Mouse (Mus musculus) kidney, embryonic 15.5 days (tissue): Measurements from ENCODE around the gene Capn1. TPM values are rescaled to one million over a fixed set of nuclear protein-coding genes. Genes with fewer than 3 reads are reported as not detected.

ENCODE experiments used
- ATAC-seq: fragments of 200-750 bp; cut with Nextera tagmentation; replicated peaks from 2 replicates; pipeline ENCODE4 v1.8.0; 2017; ENCODE audit warnings: moderate TSS enrichment; ENCODE audit not compliant: low FRiP score
- H3K27ac ChIP-seq: fragments of 300-500 bp; sonication (generic); 2 replicates; pipeline ENCODE4 v1.5.1; 2015; ENCODE audit warnings: mild to moderate bottlenecking, inconsistent platforms
- H3K27me3 ChIP-seq: fragments of 300-500 bp; sonication (generic); 2 replicates; pipeline ENCODE4 v1.6.1; 2015; ENCODE audit warnings: inconsistent platforms
- H3K36me3 ChIP-seq: fragments of 300-500 bp; sonication (generic); 2 replicates; pipeline ENCODE4 v1.6.1; 2015; ENCODE audit warnings: inconsistent platforms
- H3K4me1 ChIP-seq: fragments of 300-500 bp; sonication (generic); 2 replicates; pipeline ENCODE4 v1.6.1; 2015; ENCODE audit warnings: inconsistent platforms
- H3K4me2 ChIP-seq: fragments of 300-500 bp; sonication (generic); 2 replicates; pipeline ENCODE4 v1.6.1; 2015; ENCODE audit warnings: moderate library complexity, mild to moderate bottlenecking, inconsistent platforms
- H3K4me3 ChIP-seq: fragments of 300-500 bp; sonication (generic); replicated peaks from 2 replicates; pipeline ENCODE4 v1.5.1; 2015; ENCODE audit warnings: mild to moderate bottlenecking, inconsistent platforms
- H3K9ac ChIP-seq: fragments of 300-500 bp; sonication (generic); 2 replicates; pipeline ENCODE4 v1.6.1; 2015; ENCODE audit warnings: mild to moderate bottlenecking, inconsistent platforms
- H3K9me3 ChIP-seq: fragments of 300-500 bp; sonication (generic); replicated peaks from 2 replicates; pipeline ENCODE4 v1.6.1; 2016; ENCODE audit warnings: inconsistent platforms
- WGBS: fragments of 180-500 bp; shearing (Covaris S2); methylation state at CpG from one replicate; pipeline ENCODE4 v1.1.7; 2015; ENCODE audit warnings: mixed read lengths; 5-methylcytosine and 5-hydroxymethylcytosine counted together
- polyA plus RNA-seq: library from polyadenylated mRNA; unstranded; fragments of >200 nt; fragmentation: Nextera tagmentation; extraction: Ambion mirVana; gene quantifications from 2 replicates; pipeline ENCODE4 v1.2.1, GENCODE M21; 2015

Capn1 gene
- polyA plus RNA-seq, 1 experiment from 2014 or later, result 11.1 TPM

DNA sequence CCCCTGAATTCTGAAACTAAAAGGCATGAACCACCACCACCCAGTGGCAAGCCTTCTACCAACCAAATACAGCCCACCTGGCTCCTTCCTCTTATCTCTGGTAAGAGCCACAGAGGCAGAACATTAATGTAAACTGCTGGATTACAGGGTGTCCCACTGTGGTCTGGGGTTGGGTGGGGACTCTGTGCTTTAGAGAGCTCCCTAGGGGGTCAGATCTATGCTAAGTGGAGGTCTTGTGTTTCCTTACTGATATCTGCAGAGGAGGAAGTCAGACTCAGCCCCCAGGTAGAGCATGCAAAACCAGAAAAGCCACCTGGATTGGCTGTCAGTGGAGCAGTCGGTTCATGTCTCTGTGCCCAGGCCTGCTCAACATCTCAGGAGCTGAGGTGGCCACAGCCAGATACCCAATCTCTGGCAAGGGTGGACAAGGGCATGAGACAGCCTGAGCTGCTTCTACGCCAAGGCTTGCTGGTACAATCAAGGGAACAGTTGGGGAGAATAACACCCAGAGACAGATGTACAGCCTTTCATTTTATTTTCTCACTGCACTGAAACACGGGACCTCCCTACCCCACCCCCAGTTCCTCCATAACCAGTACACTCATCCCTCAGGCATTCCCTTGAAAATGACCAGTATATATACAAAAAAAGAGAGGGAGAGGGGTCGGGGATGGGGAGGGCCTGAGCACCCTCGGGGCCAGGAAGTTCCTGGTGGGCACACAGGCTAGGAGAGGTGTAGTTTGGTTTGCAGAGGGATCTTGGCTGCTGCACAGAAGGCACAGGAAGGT lies 27.5 kb downstream of the Capn1 start:
- H3K9me3 ChIP-seq, result no peaks in the 10 kb centered on the region
- no peak overlapping the region for H3K4me3 ChIP-seq
- H3K27ac ChIP-seq, result peak overlapping the region; percentile 75
- 66% methylated on average over 5 of the region's 5 CpGs for WGBS
- no peak for ATAC-seq
- H3K36me3 ChIP-seq, result no peaks in the 10 kb centered on the region
- H3K27me3 ChIP-seq, result no peaks in the 10 kb centered on the region
- H3K4me1 ChIP-seq, result peaks cover 19% of the 10 kb centered on the region
- no peak overlapping the region for H3K4me2 ChIP-seq
- H3K9ac ChIP-seq, result no peak overlapping the region

DNA sequence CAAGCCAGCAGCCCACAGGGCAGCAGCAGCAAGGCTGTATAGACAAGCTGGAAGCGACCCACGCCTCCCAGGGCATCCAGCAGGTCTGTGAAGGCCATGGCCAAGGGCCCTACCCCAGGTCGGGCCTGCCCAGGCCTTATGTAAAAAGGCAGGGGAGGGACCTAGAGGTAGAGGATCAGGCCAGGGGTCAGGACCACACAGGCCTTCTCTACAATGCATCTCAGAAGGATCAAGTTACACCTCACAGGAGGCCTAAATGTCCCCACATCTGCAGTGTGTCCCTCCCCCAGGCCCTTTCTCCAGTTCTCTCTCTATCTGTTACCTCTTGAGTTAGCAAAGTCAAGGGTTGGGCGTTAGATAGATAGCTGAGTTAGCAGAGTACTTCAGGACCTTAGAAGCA lies 29.7 kb downstream of the Capn1 start, which contains the start of gene Slc22a20:
Slc22a20 (minus strand) TSS at position 101 of the 400 bp plus-strand sequence.
- no peak within 1 kb of the TSS for H3K9ac ChIP-seq
- no peak within 1 kb of the TSS for H3K4me3 ChIP-seq
- no peaks in the 10 kb centered on the region for H3K36me3 ChIP-seq
- 33% methylated on average over 4 of the region's 4 CpGs for WGBS
- no peaks in the 10 kb centered on the region for H3K9me3 ChIP-seq
- ATAC-seq, result no peak
- peaks cover 19% of the 10 kb centered on the region for H3K4me1 ChIP-seq
- no peak within 1 kb of the TSS for H3K27ac ChIP-seq
- no peaks in the 10 kb centered on the region for H3K27me3 ChIP-seq
- no peak within 1 kb of the TSS for H3K4me2 ChIP-seq

DNA sequence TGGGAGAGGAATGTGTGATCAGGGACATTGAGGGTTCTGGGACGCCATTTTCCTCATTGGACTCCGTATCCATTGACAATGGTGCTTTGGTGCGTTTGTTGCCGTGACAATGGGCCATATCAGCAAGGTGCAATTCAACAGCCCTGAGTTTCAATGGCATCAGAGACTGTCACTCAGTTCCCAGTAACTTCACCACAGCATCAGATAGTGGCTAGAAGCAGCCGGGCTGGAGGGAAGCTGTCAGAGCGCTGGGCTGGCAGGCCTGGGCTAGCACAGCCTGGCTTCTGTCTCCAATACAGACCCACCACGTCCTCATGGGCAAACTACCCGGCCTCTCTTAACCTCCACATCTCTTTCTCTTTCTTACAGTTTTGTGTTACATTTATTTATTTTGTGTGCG lies 35.2 kb downstream of the Capn1 start:
- no peak overlapping the region for H3K4me2 ChIP-seq
- H3K36me3 ChIP-seq, result no peaks in the 10 kb centered on the region
- H3K27ac ChIP-seq, result no peak overlapping the region
- WGBS, result 86% methylated on average over 9 of the region's 9 CpGs
- H3K9ac ChIP-seq, result no peak overlapping the region
- no peak for ATAC-seq
- H3K9me3 ChIP-seq, result no peaks in the 10 kb centered on the region
- H3K4me3 ChIP-seq, result no peak overlapping the region
- H3K27me3 ChIP-seq, result no peaks in the 10 kb centered on the region
- H3K4me1 ChIP-seq, result no peaks in the 10 kb centered on the region

DNA sequence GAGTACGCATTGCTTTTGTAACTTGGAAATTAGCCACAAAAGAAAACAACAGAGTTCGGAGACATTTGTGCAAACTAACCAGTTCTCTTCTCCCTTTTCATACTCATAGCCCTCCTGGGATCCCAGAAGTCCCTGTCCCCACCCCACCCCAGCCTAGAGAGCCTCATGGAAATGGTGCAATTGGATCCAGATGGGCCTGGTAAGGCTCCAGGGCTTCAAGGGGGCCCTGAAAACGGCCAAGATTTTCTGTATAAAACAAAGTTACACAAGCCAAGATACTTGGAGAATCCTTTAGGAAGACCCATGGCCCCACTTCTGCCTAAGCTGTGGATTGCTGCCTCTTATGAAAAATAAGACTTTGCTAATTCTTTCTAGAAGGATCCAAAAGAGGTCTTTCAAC lies 38.0 kb downstream of the Capn1 start:
- no peak for ATAC-seq
- H3K9ac ChIP-seq, result no peak overlapping the region
- H3K4me3 ChIP-seq, result no peak overlapping the region
- no peak overlapping the region for H3K27ac ChIP-seq
- no peaks in the 10 kb centered on the region for H3K9me3 ChIP-seq
- WGBS, result 81% methylated on average over 3 of the region's 3 CpGs
- no peaks in the 10 kb centered on the region for H3K4me1 ChIP-seq
- H3K36me3 ChIP-seq, result no peaks in the 10 kb centered on the region
- no peak overlapping the region for H3K4me2 ChIP-seq
- H3K27me3 ChIP-seq, result no peaks in the 10 kb centered on the region

DNA sequence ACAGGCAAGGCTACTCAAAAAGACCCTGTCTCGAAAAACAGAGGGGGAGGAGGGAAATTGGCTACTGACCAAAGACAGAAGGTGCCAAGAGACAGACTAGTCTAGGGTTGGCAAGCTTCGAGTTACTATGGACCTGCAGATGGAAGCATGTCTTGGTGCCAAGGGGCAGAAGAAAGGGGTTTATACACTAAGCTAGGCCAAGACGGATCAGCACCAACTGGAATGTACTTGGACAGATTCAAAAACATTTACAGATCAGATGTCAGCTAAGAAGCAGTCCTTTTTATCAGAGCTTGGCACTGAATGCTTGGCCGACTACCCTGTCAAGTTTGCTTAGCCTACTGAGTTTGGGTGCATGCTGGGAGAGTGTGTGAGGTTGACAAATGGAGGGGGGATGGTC lies 40.0 kb downstream of the Capn1 start:
- no peak overlapping the region for H3K27ac ChIP-seq
- H3K27me3 ChIP-seq, result no peaks in the 10 kb centered on the region
- H3K9ac ChIP-seq, result no peak overlapping the region
- ATAC-seq, result no peak
- WGBS, result 79% methylated on average over 4 of the region's 4 CpGs
- no peaks in the 10 kb centered on the region for H3K4me1 ChIP-seq
- H3K9me3 ChIP-seq, result no peaks in the 10 kb centered on the region
- no peak overlapping the region for H3K4me2 ChIP-seq
- H3K36me3 ChIP-seq, result no peaks in the 10 kb centered on the region
- H3K4me3 ChIP-seq, result no peak overlapping the region

DNA sequence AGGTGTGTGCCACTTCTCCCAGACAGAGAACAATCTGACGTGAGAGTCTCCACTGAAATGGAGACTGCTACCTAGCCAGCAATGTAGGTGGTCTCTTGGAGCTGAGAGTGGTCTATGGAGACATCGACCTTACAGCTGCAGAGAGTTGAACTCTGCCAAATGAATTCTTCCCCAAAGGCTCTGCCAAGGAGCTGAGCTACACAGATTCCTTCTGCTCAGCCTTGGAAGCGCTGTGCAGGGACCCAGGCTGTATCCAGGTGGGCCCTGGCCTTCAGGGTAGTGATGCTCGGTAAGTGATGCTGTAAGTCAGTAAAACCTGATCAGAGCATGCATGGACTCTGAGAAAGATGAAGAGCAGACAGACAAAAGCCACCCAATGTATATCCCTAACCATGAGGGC lies 40.6 kb downstream of the Capn1 start:
- Histone ChIP-seq H3K36me3 (no peaks in the 10 kb centered on the region), H3K4me2 (no peak overlapping the region), H3K9ac (no peak overlapping the region), H3K9me3 (no peaks in the 10 kb centered on the region), H3K27me3 (no peaks in the 10 kb centered on the region), H3K27ac (no peak overlapping the region), H3K4me1 (no peaks in the 10 kb centered on the region), H3K4me3 (no peak overlapping the region)
- WGBS, result 72% methylated on average over 4 of the region's 4 CpGs
- ATAC-seq, result no peak

DNA sequence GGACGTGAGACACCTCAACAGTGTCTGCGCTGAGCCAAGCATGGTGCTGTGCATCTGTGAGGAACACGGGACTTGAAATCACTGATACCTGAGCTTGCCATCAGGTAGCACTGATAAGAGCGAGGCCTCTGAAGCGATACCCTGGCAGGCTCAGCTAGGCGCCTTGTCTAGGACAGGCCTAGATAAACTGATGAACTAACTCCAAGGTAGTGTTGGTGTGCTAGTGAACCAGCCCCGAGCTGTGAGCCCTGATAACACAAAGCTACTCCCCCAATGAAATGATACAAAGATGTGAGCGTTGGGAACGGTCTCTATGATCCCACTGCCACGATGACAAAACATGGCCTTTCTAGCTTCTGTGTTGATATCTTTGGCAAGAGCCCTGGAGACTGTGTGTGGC lies 48.0 kb downstream of the Capn1 start:
- WGBS, result 87% methylated on average over 10 of the region's 10 CpGs
- Histone ChIP-seq H3K36me3 (no peaks in the 10 kb centered on the region), H3K9me3 (no peaks in the 10 kb centered on the region), H3K4me1 (peaks cover 18% of the 10 kb centered on the region), H3K4me3 (no peak overlapping the region), H3K4me2 (no peak overlapping the region), H3K27me3 (no peaks in the 10 kb centered on the region), H3K9ac (no peak overlapping the region), H3K27ac (no peak overlapping the region)
- no peak for ATAC-seq

DNA sequence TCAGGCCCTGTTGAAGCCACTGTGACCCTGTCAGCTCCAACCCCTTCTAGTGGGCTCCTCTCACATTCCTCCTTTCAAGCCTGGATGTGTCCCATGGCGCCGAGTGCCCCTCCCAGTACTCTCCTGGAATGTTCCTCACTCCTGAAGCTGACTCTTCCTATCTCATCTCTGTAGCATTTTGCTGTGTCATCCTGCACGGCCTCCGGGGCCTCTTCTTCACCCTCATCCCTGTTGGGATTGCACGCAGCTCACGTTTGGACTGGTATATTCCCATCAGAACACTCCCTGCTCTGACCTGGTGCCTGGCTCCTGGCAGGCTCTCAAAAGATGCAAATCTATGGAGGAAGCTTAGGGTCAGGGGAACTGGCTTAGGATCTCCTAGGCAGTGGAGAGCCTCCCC lies 48.9 kb downstream of the Capn1 start:
- H3K4me3 ChIP-seq, result no peak overlapping the region
- no peaks in the 10 kb centered on the region for H3K9me3 ChIP-seq
- H3K4me1 ChIP-seq, result peaks cover 25% of the 10 kb centered on the region
- no peak for ATAC-seq
- no peak overlapping the region for H3K27ac ChIP-seq
- WGBS, result 76% methylated on average over 6 of the region's 6 CpGs
- no peak overlapping the region for H3K9ac ChIP-seq
- H3K36me3 ChIP-seq, result no peaks in the 10 kb centered on the region
- H3K27me3 ChIP-seq, result no peaks in the 10 kb centered on the region
- no peak overlapping the region for H3K4me2 ChIP-seq

DNA sequence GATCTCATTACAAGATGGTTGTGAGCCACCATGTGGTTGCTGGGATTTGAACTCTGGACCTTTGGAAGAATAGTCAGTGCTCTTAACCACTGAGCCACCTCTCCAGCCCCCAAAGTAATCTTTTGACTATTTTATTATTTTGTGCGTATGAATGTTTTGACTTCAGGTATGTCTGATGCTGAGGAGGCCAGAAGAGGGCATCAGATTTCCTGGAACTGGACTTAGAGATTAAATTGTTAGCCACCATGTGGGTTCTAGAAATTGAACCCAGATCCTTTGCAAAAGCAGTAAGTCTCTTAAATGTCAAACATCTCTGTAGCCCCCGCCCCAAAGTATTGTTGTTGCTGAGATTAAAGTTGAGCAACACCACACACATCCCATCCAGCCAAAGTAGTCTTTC lies 49.8 kb downstream of the Capn1 start:
- H3K36me3 ChIP-seq, result peaks cover 4% of the 10 kb centered on the region
- H3K9me3 ChIP-seq, result no peaks in the 10 kb centered on the region
- WGBS, result 85% methylated on average over 2 of the region's 2 CpGs
- H3K4me1 ChIP-seq, result peaks cover 33% of the 10 kb centered on the region
- no peaks in the 10 kb centered on the region for H3K27me3 ChIP-seq
- no peak overlapping the region for H3K4me3 ChIP-seq
- ATAC-seq, result no peak
- no peak overlapping the region for H3K4me2 ChIP-seq
- H3K9ac ChIP-seq, result no peak overlapping the region
- H3K27ac ChIP-seq, result no peak overlapping the region

DNA sequence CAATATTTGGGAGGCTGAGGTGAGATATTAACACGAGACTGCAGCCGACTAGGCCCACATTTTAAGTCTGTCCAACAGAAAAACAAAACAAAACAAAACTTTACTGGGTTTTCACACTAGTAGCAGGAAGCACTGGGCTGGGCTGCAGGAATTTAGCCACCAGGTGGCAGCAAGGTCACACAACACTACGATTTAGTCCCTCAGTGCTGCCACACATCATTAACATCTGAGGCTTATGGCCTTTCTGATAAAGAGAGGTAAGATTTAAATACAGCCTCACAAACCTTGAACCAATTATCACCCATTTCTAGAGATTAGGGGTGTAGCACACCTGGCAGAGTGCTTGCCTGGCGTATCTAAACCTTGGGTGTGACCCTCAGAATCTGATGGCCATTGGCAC lies 50.4 kb downstream of the Capn1 start:
- Histone ChIP-seq H3K4me3 (no peak overlapping the region), H3K4me2 (no peak overlapping the region), H3K4me1 (peaks cover 34% of the 10 kb centered on the region), H3K9ac (no peak overlapping the region), H3K9me3 (no peaks in the 10 kb centered on the region), H3K36me3 (peaks cover 10% of the 10 kb centered on the region), H3K27me3 (no peaks in the 10 kb centered on the region), H3K27ac (no peak overlapping the region)
- 10% methylated on average over 4 of the region's 4 CpGs for WGBS
- ATAC-seq, result no peak

DNA sequence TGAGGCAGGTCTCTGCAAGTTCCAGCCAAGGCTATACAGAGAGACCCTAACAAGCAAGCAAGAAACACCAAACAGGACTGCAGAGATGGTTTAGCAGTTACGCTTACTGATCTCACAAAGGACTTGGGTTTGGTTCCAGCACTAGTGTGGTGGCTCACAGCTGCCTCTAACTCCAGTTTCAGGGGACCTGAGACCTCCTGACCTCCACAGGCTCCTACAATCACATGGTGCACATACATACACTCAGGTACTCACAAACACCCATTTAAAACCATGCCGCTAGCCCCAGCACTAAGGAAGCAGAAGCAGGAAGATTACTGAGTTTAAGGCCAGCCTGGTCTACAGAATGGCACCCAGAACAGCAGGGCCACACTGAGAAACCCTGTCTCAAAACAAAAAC lies 50.9 kb downstream of the Capn1 start:
- 84% methylated on average over 2 of the region's 2 CpGs for WGBS
- H3K4me3 ChIP-seq, result peak overlapping the region; percentile 62
- H3K27me3 ChIP-seq, result no peaks in the 10 kb centered on the region
- peaks cover 34% of the 10 kb centered on the region for H3K4me1 ChIP-seq
- peak overlapping the region; percentile 78 for H3K4me2 ChIP-seq
- H3K9ac ChIP-seq, result peak overlapping the region; percentile 64; the same call in 1 of the 2 replicates
- no peak for ATAC-seq
- no peaks in the 10 kb centered on the region for H3K9me3 ChIP-seq
- H3K27ac ChIP-seq, result peak overlapping the region; percentile 72
- H3K36me3 ChIP-seq, result peaks cover 14% of the 10 kb centered on the region

DNA sequence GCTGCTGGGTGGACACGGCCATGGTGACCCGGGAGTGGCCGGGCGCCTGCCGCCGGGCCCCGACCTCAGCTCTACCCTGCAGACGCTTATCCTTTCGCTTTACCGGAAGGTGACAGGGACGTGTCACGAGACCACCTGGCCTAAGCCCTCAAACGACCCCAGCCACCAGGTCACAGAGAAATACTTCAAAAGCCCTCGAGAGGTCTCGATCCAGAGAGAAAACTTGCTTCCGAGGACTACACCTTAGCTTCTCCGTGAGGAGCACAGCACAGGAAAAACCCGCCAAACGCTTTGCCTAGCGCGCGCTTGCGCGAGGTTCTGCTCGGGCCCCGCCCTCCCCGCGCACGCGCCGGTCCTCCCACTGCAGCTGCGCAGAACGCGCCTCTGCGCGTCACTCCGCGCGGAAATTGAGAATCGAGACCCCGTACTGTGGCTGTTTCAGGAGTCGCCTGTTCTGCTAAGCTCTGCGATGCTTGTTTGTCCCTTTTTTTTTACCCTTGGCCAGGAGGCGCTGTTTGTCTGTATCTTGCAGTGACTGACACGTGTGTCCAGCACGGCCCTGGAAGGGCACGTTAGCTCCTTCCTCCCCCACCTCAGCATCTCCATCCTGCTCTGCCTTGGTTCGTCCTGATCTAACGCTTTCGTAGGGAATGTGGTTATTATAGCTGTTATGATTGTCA lies 51.7 kb downstream of the Capn1 start, which contains the start of gene Pola2:
Pola2 (minus strand) TSS at position 320 of the 680 bp plus-strand sequence.
- peak within 1 kb of the TSS; percentile 64 for H3K9ac ChIP-seq
- peak within 1 kb of the TSS; percentile 62 for H3K4me3 ChIP-seq
- peaks cover 34% of the 10 kb centered on the region for H3K4me1 ChIP-seq
- under 1% methylated on average over 50 of the region's 50 CpGs for WGBS
- H3K4me2 ChIP-seq, result peak within 1 kb of the TSS; percentile 78
- peak within 1 kb of the TSS; percentile 72 for H3K27ac ChIP-seq
- peak; percentile 82 for ATAC-seq
- H3K9me3 ChIP-seq, result no peaks in the 10 kb centered on the region
- no peaks in the 10 kb centered on the region for H3K27me3 ChIP-seq
- H3K36me3 ChIP-seq, result peaks cover 22% of the 10 kb centered on the region
